Mouse (Mus musculus) kidney, embryonic 14.5 days (tissue): ENCODE results near the gene Rdm1. TPM values are rescaled to one million over a fixed set of nuclear protein-coding genes. Genes with fewer than 3 reads are reported as not detected.

ENCODE experiments used
- ATAC-seq: fragments of 200-750 bp; cut with Nextera tagmentation; 2 replicates; pipeline ENCODE4 v1.8.0; 2017; ENCODE audit warnings: moderate number of reproducible peaks, mild to moderate bottlenecking, moderate TSS enrichment, moderate library complexity; ENCODE audit not compliant: low FRiP score, low TSS enrichment
- H3K27ac ChIP-seq: fragments of 300-500 bp; sonication (generic); 2 replicates; pipeline ENCODE4 v1.5.1; 2014; ENCODE audit warnings: low read depth, mild to moderate bottlenecking, low read length, moderate library complexity, mixed read lengths
- H3K27me3 ChIP-seq: fragments of 300-500 bp; sonication (generic); 2 replicates; pipeline ENCODE4 v1.6.1; 2014; ENCODE audit warnings: mild to moderate bottlenecking, low read length; ENCODE audit not compliant: control insufficient read depth, insufficient read depth
- H3K36me3 ChIP-seq: fragments of 300-500 bp; sonication (generic); 2 replicates; pipeline ENCODE4 v1.6.1; 2014; ENCODE audit warnings: low read length, mixed read lengths; ENCODE audit not compliant: control insufficient read depth, insufficient read depth
- H3K4me1 ChIP-seq: fragments of 300-500 bp; sonication (generic); 2 replicates; pipeline ENCODE4 v1.6.1; 2014; ENCODE audit warnings: low read length, mixed read lengths; ENCODE audit not compliant: control insufficient read depth, insufficient read depth
- H3K4me2 ChIP-seq: fragments of 300-500 bp; sonication (generic); replicated peaks from 2 replicates; pipeline ENCODE4 v1.6.1; 2014; ENCODE audit warnings: low read depth, mild to moderate bottlenecking, low read length
- H3K4me3 ChIP-seq: fragments of 300-500 bp; sonication (generic); 2 replicates; pipeline ENCODE4 v1.5.1; 2014; ENCODE audit warnings: mild to moderate bottlenecking, low read length
- H3K9ac ChIP-seq: fragments of 300-500 bp; sonication (generic); 2 replicates; pipeline ENCODE4 v1.6.1; 2014; ENCODE audit warnings: low read depth, mild to moderate bottlenecking, low read length, moderate library complexity
- H3K9me3 ChIP-seq: fragments of 300-500 bp; sonication (generic); 2 replicates; pipeline ENCODE4 v1.6.1; 2016; ENCODE audit warnings: low read length; ENCODE audit not compliant: control insufficient read depth
- WGBS: fragments of 180-500 bp; shearing (Covaris S2); extraction: QIAGEN DNeasy Blood & Tissue Kit; methylation state at CpG from one replicate; pipeline ENCODE4 v1.1.7; 2014; 5-methylcytosine and 5-hydroxymethylcytosine counted together
- polyA plus RNA-seq: library from polyadenylated mRNA; unstranded; fragments of >200 nt; fragmentation: Nextera tagmentation; extraction: Ambion mirVana; gene quantifications from 2 replicates; pipeline ENCODE4 v1.2.1, GENCODE M21; 2014

Rdm1 gene
- polyA plus RNA-seq, 1 experiment from 2014 or later, result 31.6 TPM

- no peaks in the 10 kb centered on the region for H3K27me3 ChIP-seq
- WGBS, result 64% methylated on average over 7 of the region's 7 CpGs
- H3K9ac ChIP-seq, result no peak overlapping the region
- no peak overlapping the region for H3K27ac ChIP-seq
- H3K4me3 ChIP-seq, result no peak overlapping the region
- no peaks in the 10 kb centered on the region for H3K36me3 ChIP-seq
- H3K4me1 ChIP-seq, result no peaks in the 10 kb centered on the region
- no peak overlapping the region for H3K4me2 ChIP-seq
- no peak for ATAC-seq
- H3K9me3 ChIP-seq, result no peaks in the 10 kb centered on the region
Measured at GRCm38 (mm10) chr11:101661191-101661590, 34.2 kb downstream of the Rdm1 start.

- WGBS, result 34% methylated on average over 5 of the region's 5 CpGs
- H3K36me3 ChIP-seq, result no peaks in the 10 kb centered on the region
Measured at GRCm38 (mm10) chr11:101661786-101662185, 34.8 kb downstream of the Rdm1 start.

GRCm38 (mm10) chr11:101663229-101664027 lies 36.4 kb downstream of the Rdm1 start:
- H3K9ac ChIP-seq, result no peak overlapping the region
- H3K4me1 ChIP-seq, result peaks cover 5% of the 10 kb centered on the region
- H3K27ac ChIP-seq, result no peak overlapping the region
- ATAC-seq, result no peak
- no peaks in the 10 kb centered on the region for H3K9me3 ChIP-seq
- WGBS, result 43% methylated on average over 11 of the region's 11 CpGs
- H3K4me2 ChIP-seq, result no peak overlapping the region
- no peaks in the 10 kb centered on the region for H3K36me3 ChIP-seq
- H3K4me3 ChIP-seq, result no peak overlapping the region
- H3K27me3 ChIP-seq, result peaks cover 6% of the 10 kb centered on the region; the same call in 1 of the 2 replicates

More at GRCm38 (mm10) chr11:101661786-101662185, 34.8 kb downstream of the Rdm1 start:
- Histone ChIP-seq H3K9ac (no peak overlapping the region), H3K4me3 (no peak overlapping the region), H3K4me2 (no peak overlapping the region), H3K27me3 (no peaks in the 10 kb centered on the region; the same call in 1 of the 2 replicates), H3K27ac (no peak overlapping the region), H3K4me1 (no peaks in the 10 kb centered on the region), H3K9me3 (no peaks in the 10 kb centered on the region)
- ATAC-seq, result no peak

- H3K4me2 ChIP-seq, result peak within 1 kb of the TSS; percentile 92
- H3K4me1 ChIP-seq, result peaks cover 8% of the 10 kb centered on the region
- H3K36me3 ChIP-seq, result no peaks in the 10 kb centered on the region
- peak within 1 kb of the TSS; percentile 60 for H3K4me3 ChIP-seq
- H3K27me3 ChIP-seq, result peaks cover 6% of the 10 kb centered on the region; the same call in 1 of the 2 replicates
- peak; percentile 90 for ATAC-seq
- H3K9me3 ChIP-seq, result no peaks in the 10 kb centered on the region
- peak within 1 kb of the TSS; percentile 65; the same call in 1 of the 2 replicates for H3K9ac ChIP-seq
- WGBS, result 8% methylated on average over 34 of the region's 34 CpGs
- H3K27ac ChIP-seq, result 0 out of 2 replicates have a peak within 1 kb of the TSS, but pooled peaks have one; percentile 8
Measured at GRCm38 (mm10) chr11:101664825-101665635, 38.0 kb downstream of the Rdm1 start, which contains the start of gene Arl4d. Gene Arl4d (plus strand): TSS chr11:101665541.

GRCm38 (mm10) chr11:101665636-101665992 lies 38.6 kb downstream of the Rdm1 start:
- Histone ChIP-seq H3K27ac (0 out of 2 replicates have a peak overlapping the region, but pooled peaks have one; percentile 8), H3K4me2 (peak overlapping the region; percentile 92), H3K4me3 (peak overlapping the region; percentile 60), H3K9me3 (no peaks in the 10 kb centered on the region), H3K4me1 (peaks cover 8% of the 10 kb centered on the region), H3K27me3 (peaks cover 6% of the 10 kb centered on the region; the same call in 1 of the 2 replicates), H3K9ac (peak overlapping the region; percentile 65; the same call in 1 of the 2 replicates), H3K36me3 (no peaks in the 10 kb centered on the region)
- under 1% methylated on average over 24 of the region's 24 CpGs for WGBS
- ATAC-seq, result no peak; the same call in 1 of the 2 replicates

- Histone ChIP-seq H3K4me1 (peaks cover 8% of the 10 kb centered on the region), H3K36me3 (no peaks in the 10 kb centered on the region), H3K27ac (no peak overlapping the region), H3K4me3 (no peak overlapping the region), H3K4me2 (peak overlapping the region; percentile 17; the same call in 1 of the 2 replicates), H3K27me3 (peaks cover 6% of the 10 kb centered on the region; the same call in 1 of the 2 replicates), H3K9me3 (no peaks in the 10 kb centered on the region), H3K9ac (no peak overlapping the region)
- ATAC-seq, result no peak
- WGBS, result 64% methylated on average over 28 of the region's 28 CpGs
Measured at GRCm38 (mm10) chr11:101666626-101667345, 39.8 kb downstream of the Rdm1 start.

- Histone ChIP-seq H3K4me1 (peaks cover 10% of the 10 kb centered on the region), H3K4me2 (no peak overlapping the region), H3K27me3 (peaks cover 6% of the 10 kb centered on the region; the same call in 1 of the 2 replicates), H3K36me3 (no peaks in the 10 kb centered on the region), H3K9me3 (no peaks in the 10 kb centered on the region), H3K27ac (peak overlapping the region; percentile 37; the same call in 1 of the 2 replicates), H3K4me3 (no peak overlapping the region), H3K9ac (no peak overlapping the region)
- no peak for ATAC-seq
- 66% methylated on average over 14 of the region's 14 CpGs for WGBS
Measured at GRCm38 (mm10) chr11:101667871-101668532, 41.0 kb downstream of the Rdm1 start.
